Mouse (Mus musculus) heart, postnatal 25 days (tissue): ENCODE results near the gene Ubash3a. TPM values are rescaled to one million over a fixed set of nuclear protein-coding genes. Genes with fewer than 3 reads are reported as not detected.

Experiments used
- total RNA-seq, 2 experiments: library from RNA; stranded (reverse); gene quantifications; 2 replicates each; pipeline ENCODE4 v1.2.3; 2021

Ubash3a gene
- total RNA-seq, 2 experiments from 2014 or later, result not detected

Other genes with a start within 250 kb of the Ubash3a start
- gene Abcg1, start 150.2 kb upstream of the Ubash3a start, total RNA-seq, result 1 to 10 TPM; 3.8 to 6.0 TPM
- gene Tff3, start 78.2 kb upstream of the Ubash3a start, total RNA-seq, result not detected
- gene Tff2, start 63.6 kb upstream of the Ubash3a start, total RNA-seq, result not detected
- gene Tff1, start 42.6 kb upstream of the Ubash3a start, total RNA-seq, result not detected
- gene Tmprss3, start 8.9 kb upstream of the Ubash3a start, total RNA-seq, result not detected
- 1 to 10 TPM; 1.7 to 2.1 TPM for gene Rsph1, start 69.5 kb downstream of the Ubash3a start, total RNA-seq
- 10 to 100 TPM; 10.4 to 13.3 TPM for gene Slc37a1, start 78.9 kb downstream of the Ubash3a start, total RNA-seq
- 1 to 10 TPM; 5.1 to 6.7 TPM for gene Pde9a, start 178.3 kb downstream of the Ubash3a start, total RNA-seq